Mouse (Mus musculus) left cerebral cortex, postnatal 10 days (tissue): ENCODE results near the gene Evi5l. TPM values are rescaled to one million over a fixed set of nuclear protein-coding genes. Genes with fewer than 3 reads are reported as not detected.
A peak's percentile ranks its signal among the peaks of the same experiment; 100 is the strongest.

Experiments used
- DNase-seq, 2 experiments: peaks; one replicate each; pipeline ENCODE4 v3.0.0; 2021 to 2022; ENCODE audit warnings: low spot score in 2 of 2, mixed read lengths in 1 of 2; ENCODE audit errors: extremely low spot score in 1 of 2
- intact Hi-C: fragments of 180-260 bp; cut with DNase I; formaldehyde crosslinking; loops from one replicate; pipeline ENCODE4 v1.15.1; 2025
- total RNA-seq, 2 experiments: library from RNA; stranded (reverse); gene quantifications; 2 replicates each; pipeline ENCODE4 v1.2.3; 2021

Evi5l gene
- 100 to 1,000 TPM; 127 to 130 TPM for total RNA-seq

GRCm38 (mm10) chr8:4165852-4166751 is at the start of gene Evi5l:
Gene Evi5l, plus strand, starts transcription at chr8:4166567.
- DNase-seq: peak; percentile 99
- intact Hi-C loops: no loop called here

- intact Hi-C loops: loop anchor here (10.0 kb wide), 1 partner anchor 451 kb away; no protein-coding TSS in a partner anchor
- no peak for DNase-seq
Measured at GRCm38 (mm10) chr8:4133798-4134197, 32.6 kb upstream of the Evi5l start, which contains the start of gene Cd209g. Gene Cd209g, plus strand, starts transcription at chr8:4134098.

- intact Hi-C loops: loop anchor here (10.0 kb wide), 1 partner anchor 445 kb away; no protein-coding TSS in a partner anchor
- DNase-seq: peak; percentile 66 to 80
Measured at GRCm38 (mm10) chr8:4139660-4140646, 26.4 kb upstream of the Evi5l start.

DNA sequence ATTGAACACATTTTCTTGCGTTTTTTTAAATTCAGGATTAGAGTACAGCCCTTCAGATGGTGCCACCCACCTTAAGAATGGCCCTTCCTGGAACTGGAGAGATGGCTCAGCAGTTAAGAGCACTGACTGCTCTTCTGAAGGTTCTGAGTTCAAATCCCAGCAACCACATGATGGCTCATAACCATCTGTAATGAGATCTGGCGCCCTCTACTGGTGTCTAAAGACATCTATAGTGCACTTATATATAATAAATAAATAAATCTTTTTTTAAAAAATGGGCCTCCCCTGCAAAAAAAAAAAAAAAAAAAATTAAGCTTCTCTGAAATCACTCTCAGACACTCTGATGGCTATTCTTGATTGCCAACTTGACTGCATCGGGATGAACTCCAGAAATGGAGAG is 24.6 kb upstream of the Evi5l start:
- DNase-seq: no peak
- intact Hi-C loops: no loop called here

DNA sequence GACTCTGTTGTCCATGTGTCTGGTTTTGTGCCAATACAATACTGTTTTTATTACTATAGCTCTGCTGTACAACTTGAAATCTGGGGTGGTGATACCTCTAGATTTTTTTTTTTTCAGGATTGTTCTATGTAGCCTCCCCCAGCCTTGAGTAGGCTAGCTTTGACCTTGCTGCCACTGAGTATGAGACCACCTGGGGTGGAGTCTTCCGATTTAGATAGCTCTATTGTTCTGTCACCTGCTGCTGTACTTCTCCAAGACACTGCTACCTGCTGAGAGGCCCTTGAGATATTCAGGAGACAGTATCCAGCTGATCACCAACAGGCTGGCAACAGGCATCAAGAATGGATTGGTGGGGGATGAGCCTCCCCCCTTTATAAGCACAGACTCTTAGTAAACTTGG is 19.1 kb upstream of the Evi5l start:
- intact Hi-C loops: no loop called here
- DNase-seq: no peak

- no peak for DNase-seq
Measured at GRCm38 (mm10) chr8:4154878-4155277, 11.5 kb upstream of the Evi5l start.

DNA sequence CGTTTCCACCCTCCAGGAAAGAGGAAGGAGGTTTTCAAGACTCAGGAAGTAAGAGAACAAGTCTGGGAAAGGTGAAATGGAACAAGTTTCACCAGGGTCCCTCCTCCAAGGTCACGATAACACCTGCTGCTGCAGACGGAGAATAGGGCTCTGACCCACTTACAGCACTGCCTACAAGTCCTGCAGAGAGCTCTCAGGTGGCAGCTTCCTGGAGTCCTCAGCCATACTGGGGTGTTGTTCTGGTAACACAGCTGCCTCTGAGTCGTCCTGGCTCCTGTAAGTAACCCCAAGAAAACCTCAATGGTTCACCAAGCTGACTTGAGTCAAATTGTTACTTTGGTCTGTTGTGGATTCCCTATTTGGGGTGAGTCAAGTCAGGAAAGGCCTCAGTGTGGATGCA is 3.6 kb upstream of the Evi5l start:
- intact Hi-C loops: no loop called here
- no peak for DNase-seq

More at GRCm38 (mm10) chr8:4154878-4155277, 11.5 kb upstream of the Evi5l start:
- intact Hi-C loops: no loop called here

DNA sequence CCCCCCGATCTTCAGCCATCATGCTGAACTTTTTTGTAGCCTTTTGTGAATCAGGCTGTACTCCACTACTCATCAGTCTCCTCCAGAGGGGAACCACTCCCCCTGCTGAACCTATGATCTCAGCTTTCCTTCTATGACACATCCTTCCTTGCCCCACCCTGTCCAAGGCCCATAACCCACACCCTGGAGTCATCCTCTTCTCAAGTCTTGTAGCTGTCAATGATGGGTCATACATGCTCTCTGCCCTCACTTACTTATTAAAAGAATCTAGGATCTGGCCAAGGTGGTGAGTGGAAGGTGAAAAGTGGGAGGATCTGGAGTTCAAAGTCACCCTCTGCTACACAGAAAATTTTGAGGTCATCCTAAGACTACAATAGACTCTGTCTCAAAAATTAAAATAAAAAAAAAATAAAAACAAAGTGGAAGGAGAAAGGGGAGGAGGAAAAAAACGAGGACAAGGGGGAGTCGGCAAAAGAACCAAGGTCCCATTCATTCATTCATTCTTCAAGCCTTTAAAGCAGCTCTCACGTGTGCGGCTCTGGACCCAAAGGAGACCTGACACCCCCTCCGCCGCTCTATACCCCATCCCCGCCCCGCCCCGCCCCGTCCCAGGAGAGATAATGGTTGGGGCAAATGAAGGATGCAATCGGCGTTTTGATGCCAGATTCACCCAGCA is 1.1 kb upstream of the Evi5l start:
- no peak for DNase-seq
- intact Hi-C loops: no loop called here

GRCm38 (mm10) chr8:4166881-4167525 is 636 bp downstream of the Evi5l start:
- no peak for DNase-seq
- intact Hi-C loops: no loop called here

GRCm38 (mm10) chr8:4167918-4168317 is 1.6 kb downstream of the Evi5l start:
- intact Hi-C loops: no loop called here

DNA sequence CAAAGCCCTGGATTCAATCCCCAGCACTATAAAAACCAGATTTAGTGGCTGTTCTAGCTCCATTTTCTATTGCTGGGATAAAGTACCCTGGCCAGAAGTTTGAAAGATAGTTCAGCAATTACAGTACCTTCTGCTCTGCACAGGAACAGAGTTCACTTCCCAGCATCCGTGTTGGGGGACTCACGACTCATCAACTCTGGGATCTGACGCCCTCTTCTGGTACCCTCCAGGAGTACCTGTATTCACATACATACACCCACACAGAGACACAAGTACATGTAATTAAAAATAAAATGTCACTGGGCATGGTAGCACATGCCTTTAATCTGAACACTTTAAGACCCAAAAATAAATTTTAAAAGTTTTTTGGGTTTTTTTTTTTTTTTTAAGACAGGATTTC is 6.1 kb downstream of the Evi5l start:
- no peak for DNase-seq
- intact Hi-C loops: no loop called here

More at GRCm38 (mm10) chr8:4167918-4168317, 1.6 kb downstream of the Evi5l start:
- DNase-seq: no peak

GRCm38 (mm10) chr8:4174018-4174417 is 7.7 kb downstream of the Evi5l start:
- intact Hi-C loops: no loop called here
- DNase-seq: no peak

DNA sequence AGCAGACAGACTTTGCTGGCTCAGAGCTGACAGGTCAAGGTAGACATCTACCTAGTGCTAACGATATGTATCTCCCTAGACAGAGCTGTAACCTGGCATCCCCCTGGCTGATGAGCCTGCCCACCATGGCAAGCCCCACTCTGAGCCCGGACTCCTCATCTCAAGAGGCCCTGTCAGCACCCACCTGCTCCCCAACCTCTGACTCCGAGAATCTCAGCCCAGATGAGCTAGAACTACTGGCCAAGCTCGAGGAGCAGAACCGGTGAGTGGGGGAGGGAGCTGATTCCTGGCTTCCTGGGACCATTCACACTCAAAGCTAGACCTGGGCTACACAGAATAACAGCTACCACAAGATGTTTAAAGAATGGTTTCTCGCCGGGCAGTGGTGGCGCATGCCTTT is 17.0 kb downstream of the Evi5l start:
- DNase-seq: no peak
- intact Hi-C loops: no loop called here

- no peak for DNase-seq
- intact Hi-C loops: no loop called here
Measured at GRCm38 (mm10) chr8:4186151-4186550, 19.8 kb downstream of the Evi5l start.

- intact Hi-C loops: no loop called here
Measured at GRCm38 (mm10) chr8:4188605-4189004, 22.2 kb downstream of the Evi5l start.

DNA sequence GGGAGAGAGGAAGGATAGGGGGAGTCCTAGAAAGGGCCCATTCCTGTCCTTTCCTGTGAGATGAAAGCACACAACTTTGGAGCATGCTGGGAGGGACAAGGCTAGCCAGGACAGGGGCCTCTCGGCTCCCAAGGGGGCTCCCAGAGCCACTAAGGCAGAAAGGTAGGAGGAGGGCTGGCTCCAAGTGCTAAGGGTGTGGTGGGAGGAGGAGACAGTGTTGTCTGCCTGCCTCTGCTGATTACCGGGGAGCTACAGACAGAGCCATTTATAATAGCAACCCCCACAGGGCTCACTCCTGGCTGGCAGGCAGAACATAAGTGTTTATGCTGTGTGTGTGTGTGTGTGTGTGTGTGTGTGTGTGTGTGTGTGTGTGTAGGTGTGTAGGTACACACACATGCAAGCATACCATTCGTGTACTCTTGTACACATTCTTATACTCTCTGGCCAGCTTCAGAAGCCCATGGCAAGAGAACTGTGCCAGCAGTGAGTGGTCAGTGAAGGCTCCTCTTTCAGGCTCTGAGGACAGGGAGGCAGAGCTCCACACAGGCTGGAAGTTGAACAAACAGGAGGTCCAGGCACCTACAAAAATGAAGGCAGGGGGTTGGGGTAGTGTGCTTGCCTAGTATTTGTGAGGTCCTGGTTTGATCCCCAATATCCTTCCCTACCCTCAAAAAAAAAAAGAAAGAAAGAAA is 22.8 kb downstream of the Evi5l start:
- no peak for DNase-seq
- intact Hi-C loops: no loop called here

More at GRCm38 (mm10) chr8:4188605-4189004, 22.2 kb downstream of the Evi5l start:
- no peak for DNase-seq

GRCm38 (mm10) chr8:4192305-4192704 is 25.9 kb downstream of the Evi5l start:
- intact Hi-C loops: no loop called here
- DNase-seq: peak; percentile 50 to 59
